Mouse (Mus musculus): Measurements from ENCODE around the gene Rbm6. TPM values are rescaled to one million over a fixed set of nuclear protein-coding genes. Genes with fewer than 3 reads are reported as not detected.

Gene Rbm6
- 42.2 and 55.9 TPM in 2 replicates for total RNA-seq (2015)
- 117 and 119 TPM in 2 replicates for total RNA-seq (2017)

GRCm38 (mm10) chr9:107873137-107873536 lies at the start of gene Rbm6:
TSS of gene Rbm6 (minus strand) at chr9:107873237.
- ATAC-seq (ENCODE audit: poor library complexity, severe bottlenecking): no peak

- no peak for ATAC-seq (ENCODE audit: poor library complexity, severe bottlenecking)
Observed at GRCm38 (mm10) chr9:107919441-107919840, 46.4 kb upstream of the Rbm6 start.

- ATAC-seq (ENCODE audit: poor library complexity, severe bottlenecking): no peak
Observed at GRCm38 (mm10) chr9:107918884-107919283, 45.8 kb upstream of the Rbm6 start.

GRCm38 (mm10) chr9:107917895-107918608 lies 45.0 kb upstream of the Rbm6 start:
- ATAC-seq (ENCODE audit: poor library complexity, severe bottlenecking): no peak

GRCm38 (mm10) chr9:107914764-107915420 lies 41.9 kb upstream of the Rbm6 start:
- ATAC-seq (ENCODE audit: poor library complexity, severe bottlenecking): no peak

- ATAC-seq (ENCODE audit: poor library complexity, severe bottlenecking): no peak
Observed at GRCm38 (mm10) chr9:107910025-107910769, 37.2 kb upstream of the Rbm6 start.

GRCm38 (mm10) chr9:107908410-107909158 lies 35.5 kb upstream of the Rbm6 start:
- peak; percentile 55 for ATAC-seq (ENCODE audit: poor library complexity, severe bottlenecking)

- no peak for ATAC-seq (ENCODE audit: poor library complexity, severe bottlenecking)
Observed at GRCm38 (mm10) chr9:107907801-107908120, 34.7 kb upstream of the Rbm6 start.

- ATAC-seq (ENCODE audit: poor library complexity, severe bottlenecking): no peak
Observed at GRCm38 (mm10) chr9:107906967-107907800, 34.1 kb upstream of the Rbm6 start.

- no peak for ATAC-seq (ENCODE audit: poor library complexity, severe bottlenecking)
Observed at GRCm38 (mm10) chr9:107906252-107906966, 33.4 kb upstream of the Rbm6 start, which contains the start of gene Mst1r. TSS of gene Mst1r (plus strand) at chr9:107906873.

GRCm38 (mm10) chr9:107904726-107905125 lies 31.7 kb upstream of the Rbm6 start:
- peak; percentile 90 for ATAC-seq (ENCODE audit: poor library complexity, severe bottlenecking)

- ATAC-seq (ENCODE audit: poor library complexity, severe bottlenecking): no peak
Observed at GRCm38 (mm10) chr9:107901627-107901914, 28.5 kb upstream of the Rbm6 start.

- ATAC-seq (ENCODE audit: poor library complexity, severe bottlenecking): no peak
Observed at GRCm38 (mm10) chr9:107900840-107901626, 28.0 kb upstream of the Rbm6 start.

- ATAC-seq (ENCODE audit: poor library complexity, severe bottlenecking): no peak
Observed at GRCm38 (mm10) chr9:107899855-107900254, 26.8 kb upstream of the Rbm6 start.

GRCm38 (mm10) chr9:107898563-107898962 lies 25.5 kb upstream of the Rbm6 start:
- no peak for ATAC-seq (ENCODE audit: poor library complexity, severe bottlenecking)

- ATAC-seq (ENCODE audit: poor library complexity, severe bottlenecking): no peak
Observed at GRCm38 (mm10) chr9:107891023-107891422, 18.0 kb upstream of the Rbm6 start.

- ATAC-seq (ENCODE audit: poor library complexity, severe bottlenecking): no peak
Observed at GRCm38 (mm10) chr9:107890260-107890659, 17.2 kb upstream of the Rbm6 start.

GRCm38 (mm10) chr9:107888267-107888850 lies 15.3 kb upstream of the Rbm6 start:
- ATAC-seq (ENCODE audit: poor library complexity, severe bottlenecking): 0 out of 2 replicates have a peak, but pooled peaks have one; percentile 19

All from megakaryocyte, adult 5-6 weeks (primary cell).